Mouse (Mus musculus): ENCODE results near the gene Robo2. TPM values are rescaled to one million over a fixed set of nuclear protein-coding genes. Genes with fewer than 3 reads are reported as not detected.

Gene Robo2
- polyA plus RNA-seq, 1 experiment from 2014 or later, result 31.1 TPM

DNA sequence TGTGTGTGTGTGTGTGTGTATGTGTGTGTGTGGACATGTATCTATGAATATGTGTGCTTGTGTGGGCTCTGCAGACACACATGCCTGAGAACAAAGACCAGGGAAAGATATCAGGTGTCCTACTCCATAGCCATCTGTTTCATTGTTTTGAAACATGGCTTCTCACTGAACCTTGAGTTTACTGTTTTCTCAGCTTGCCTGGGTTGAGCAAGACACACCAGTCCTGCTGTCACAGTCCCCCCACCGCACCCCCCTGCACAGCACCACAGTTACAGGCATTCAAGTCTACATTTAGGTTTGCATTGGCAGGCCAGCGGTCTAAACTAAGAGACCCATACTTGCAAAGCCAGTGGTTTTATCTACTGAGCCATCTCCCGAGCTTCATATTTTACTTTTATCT lies 239.0 kb downstream of the Robo2 start:
- no peaks in the 10 kb centered on the region for H3K27me3 ChIP-seq (ENCODE audit: control insufficient read depth, insufficient read depth, low read length)
- 82% methylated on average over 3 of the region's 3 CpGs for WGBS
- H3K4me3 ChIP-seq (ENCODE audit: low read depth, low read length), result no peak overlapping the region
- no peak overlapping the region for H3K27ac ChIP-seq (replicated peaks; ENCODE audit: low read depth, low read length)
- H3K4me1 ChIP-seq (ENCODE audit: control insufficient read depth, insufficient read depth, low read length), result no peaks in the 10 kb centered on the region
- DNase-seq (ENCODE audit: low spot score) (peak; percentile 30), ATAC-seq (replicated peaks; ENCODE audit: insufficient number of reproducible peaks, low FRiP score, low TSS enrichment, low read depth) (no peak; the same call in 1 of the 2 replicates)
- H3K9ac ChIP-seq (replicated peaks; ENCODE audit: low read length), result no peak overlapping the region
- H3K4me2 ChIP-seq (ENCODE audit: low read depth, low read length), result no peak overlapping the region
- H3K9me3 ChIP-seq (replicated peaks; ENCODE audit: control insufficient read depth, low read length), result no peaks in the 10 kb centered on the region
- no peaks in the 10 kb centered on the region for H3K36me3 ChIP-seq (replicated peaks; ENCODE audit: control insufficient read depth, insufficient read depth, low read depth, low read length)

GRCm38 (mm10) chr16:74169642-74170041 lies 242.0 kb downstream of the Robo2 start:
- H3K9me3 ChIP-seq (replicated peaks; ENCODE audit: control insufficient read depth, low read length), result no peaks in the 10 kb centered on the region
- no peak overlapping the region for H3K9ac ChIP-seq (replicated peaks; ENCODE audit: low read length)
- H3K27me3 ChIP-seq (ENCODE audit: control insufficient read depth, insufficient read depth, low read length), result no peaks in the 10 kb centered on the region
- DNase-seq (ENCODE audit: low spot score) (no peak), ATAC-seq (replicated peaks; ENCODE audit: insufficient number of reproducible peaks, low FRiP score, low TSS enrichment, low read depth) (no peak)
- no peak overlapping the region for H3K4me3 ChIP-seq (ENCODE audit: low read depth, low read length)
- no peak overlapping the region for H3K4me2 ChIP-seq (ENCODE audit: low read depth, low read length)
- H3K36me3 ChIP-seq (replicated peaks; ENCODE audit: control insufficient read depth, insufficient read depth, low read depth, low read length), result no peaks in the 10 kb centered on the region
- no peaks in the 10 kb centered on the region for H3K4me1 ChIP-seq (ENCODE audit: control insufficient read depth, insufficient read depth, low read length)
- WGBS, result 92% methylated on average over 4 of the region's 4 CpGs
- no peak overlapping the region for H3K27ac ChIP-seq (replicated peaks; ENCODE audit: low read depth, low read length)

GRCm38 (mm10) chr16:74169121-74169520 lies 242.5 kb downstream of the Robo2 start:
- H3K4me1 ChIP-seq (ENCODE audit: control insufficient read depth, insufficient read depth, low read length), result no peaks in the 10 kb centered on the region
- 85% methylated on average over 7 of the region's 7 CpGs for WGBS
- no peaks in the 10 kb centered on the region for H3K36me3 ChIP-seq (replicated peaks; ENCODE audit: control insufficient read depth, insufficient read depth, low read depth, low read length)
- no peaks in the 10 kb centered on the region for H3K9me3 ChIP-seq (replicated peaks; ENCODE audit: control insufficient read depth, low read length)
- H3K4me2 ChIP-seq (ENCODE audit: low read depth, low read length), result no peak overlapping the region
- ATAC-seq (replicated peaks; ENCODE audit: insufficient number of reproducible peaks, low FRiP score, low TSS enrichment, low read depth) (no peak), DNase-seq (ENCODE audit: low spot score) (no peak)
- no peaks in the 10 kb centered on the region for H3K27me3 ChIP-seq (ENCODE audit: control insufficient read depth, insufficient read depth, low read length)
- H3K27ac ChIP-seq (replicated peaks; ENCODE audit: low read depth, low read length), result no peak overlapping the region
- H3K9ac ChIP-seq (replicated peaks; ENCODE audit: low read length), result no peak overlapping the region
- H3K4me3 ChIP-seq (ENCODE audit: low read depth, low read length), result no peak overlapping the region

DNA sequence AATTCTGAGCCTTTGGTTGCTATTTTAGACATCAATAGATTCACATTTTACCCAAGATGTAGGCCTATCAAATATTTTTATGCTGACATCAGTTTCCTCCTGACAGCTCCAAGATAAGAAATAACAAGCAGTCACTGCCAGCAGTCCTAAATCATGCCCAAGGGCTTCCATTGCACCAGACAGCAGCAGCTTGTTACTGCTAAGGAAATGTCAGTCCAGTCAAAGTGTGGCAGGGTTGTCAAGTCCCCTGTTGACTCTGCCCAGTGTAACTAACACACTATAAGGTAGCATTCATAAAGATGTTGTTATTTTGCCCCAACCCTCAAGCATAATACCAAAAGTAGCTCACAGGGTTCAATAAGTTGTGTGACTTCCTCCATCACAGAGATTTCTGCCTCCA lies 243.8 kb downstream of the Robo2 start:
- Histone ChIP-seq H3K27ac (replicated peaks; ENCODE audit: low read depth, low read length) (no peak overlapping the region), H3K4me3 (ENCODE audit: low read depth, low read length) (no peak overlapping the region), H3K36me3 (replicated peaks; ENCODE audit: control insufficient read depth, insufficient read depth, low read depth, low read length) (no peaks in the 10 kb centered on the region), H3K4me2 (ENCODE audit: low read depth, low read length) (no peak overlapping the region), H3K9ac (replicated peaks; ENCODE audit: low read length) (no peak overlapping the region), H3K27me3 (ENCODE audit: control insufficient read depth, insufficient read depth, low read length) (no peaks in the 10 kb centered on the region), H3K4me1 (ENCODE audit: control insufficient read depth, insufficient read depth, low read length) (no peaks in the 10 kb centered on the region), H3K9me3 (replicated peaks; ENCODE audit: control insufficient read depth, low read length) (no peaks in the 10 kb centered on the region)
- ATAC-seq (replicated peaks; ENCODE audit: insufficient number of reproducible peaks, low FRiP score, low TSS enrichment, low read depth) (no peak), DNase-seq (ENCODE audit: low spot score) (no peak)

- no peak overlapping the region for H3K9ac ChIP-seq (replicated peaks; ENCODE audit: low read length)
- no peaks in the 10 kb centered on the region for H3K9me3 ChIP-seq (replicated peaks; ENCODE audit: control insufficient read depth, low read length)
- H3K27me3 ChIP-seq (ENCODE audit: control insufficient read depth, insufficient read depth, low read length), result no peaks in the 10 kb centered on the region
- WGBS, result 72% methylated on average over 4 of the region's 4 CpGs
- DNase-seq (ENCODE audit: low spot score) (no peak), ATAC-seq (replicated peaks; ENCODE audit: insufficient number of reproducible peaks, low FRiP score, low TSS enrichment, low read depth) (no peak)
- no peaks in the 10 kb centered on the region for H3K36me3 ChIP-seq (replicated peaks; ENCODE audit: control insufficient read depth, insufficient read depth, low read depth, low read length)
- H3K4me3 ChIP-seq (ENCODE audit: low read depth, low read length), result no peak overlapping the region
- no peak overlapping the region for H3K4me2 ChIP-seq (ENCODE audit: low read depth, low read length)
- H3K27ac ChIP-seq (replicated peaks; ENCODE audit: low read depth, low read length), result no peak overlapping the region
- no peaks in the 10 kb centered on the region for H3K4me1 ChIP-seq (ENCODE audit: control insufficient read depth, insufficient read depth, low read length)
These were observed 249.6 kb downstream of the Robo2 start for GRCm38 (mm10) chr16:74162041-74162440.

DNA sequence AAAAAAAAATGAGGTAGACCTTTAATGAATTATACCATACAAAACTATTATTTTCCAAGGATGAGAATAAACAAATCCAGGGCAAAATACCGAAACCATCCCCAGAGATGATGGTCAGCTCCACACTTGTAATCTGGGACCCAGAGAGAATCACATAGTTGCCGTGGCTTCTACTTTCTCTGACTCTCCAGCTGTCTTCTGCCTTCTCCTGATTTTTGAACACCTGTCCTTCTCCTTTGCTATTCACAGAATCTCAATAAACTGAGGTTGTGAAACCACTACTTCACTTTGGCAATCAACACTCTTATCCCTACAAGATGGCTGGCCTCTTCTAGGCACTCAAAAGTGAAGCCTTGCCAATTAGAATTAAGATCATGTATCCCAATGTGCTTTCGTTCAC lies 252.4 kb downstream of the Robo2 start:
- WGBS, result 90% methylated on average over 3 of the region's 3 CpGs
- Histone ChIP-seq H3K27ac (replicated peaks; ENCODE audit: low read depth, low read length) (no peak overlapping the region), H3K4me3 (ENCODE audit: low read depth, low read length) (no peak overlapping the region), H3K9me3 (replicated peaks; ENCODE audit: control insufficient read depth, low read length) (no peaks in the 10 kb centered on the region), H3K27me3 (ENCODE audit: control insufficient read depth, insufficient read depth, low read length) (no peaks in the 10 kb centered on the region), H3K36me3 (replicated peaks; ENCODE audit: control insufficient read depth, insufficient read depth, low read depth, low read length) (no peaks in the 10 kb centered on the region), H3K4me2 (ENCODE audit: low read depth, low read length) (no peak overlapping the region), H3K4me1 (ENCODE audit: control insufficient read depth, insufficient read depth, low read length) (no peaks in the 10 kb centered on the region), H3K9ac (replicated peaks; ENCODE audit: low read length) (no peak overlapping the region)
- no peak for ATAC-seq (replicated peaks; ENCODE audit: insufficient number of reproducible peaks, low FRiP score, low TSS enrichment, low read depth)
- DNase-seq (ENCODE audit: low spot score), result no peak

GRCm38 (mm10) chr16:74136181-74136580 lies 275.4 kb downstream of the Robo2 start:
- H3K27me3 ChIP-seq (ENCODE audit: control insufficient read depth, insufficient read depth, low read length), result no peaks in the 10 kb centered on the region
- 88% methylated on average over 1 of the region's 1 CpGs for WGBS
- no peak for ATAC-seq (replicated peaks; ENCODE audit: insufficient number of reproducible peaks, low FRiP score, low TSS enrichment, low read depth)
- no peak overlapping the region for H3K27ac ChIP-seq (replicated peaks; ENCODE audit: low read depth, low read length)
- no peaks in the 10 kb centered on the region for H3K9me3 ChIP-seq (replicated peaks; ENCODE audit: control insufficient read depth, low read length)
- H3K4me1 ChIP-seq (ENCODE audit: control insufficient read depth, insufficient read depth, low read length), result no peaks in the 10 kb centered on the region
- H3K36me3 ChIP-seq (replicated peaks; ENCODE audit: control insufficient read depth, insufficient read depth, low read depth, low read length), result no peaks in the 10 kb centered on the region
- H3K4me2 ChIP-seq (ENCODE audit: low read depth, low read length), result no peak overlapping the region
- H3K9ac ChIP-seq (replicated peaks; ENCODE audit: low read length), result no peak overlapping the region
- DNase-seq (ENCODE audit: low spot score), result no peak
- no peak overlapping the region for H3K4me3 ChIP-seq (ENCODE audit: low read depth, low read length)

GRCm38 (mm10) chr16:74132833-74133232 lies 278.8 kb downstream of the Robo2 start:
- H3K9ac ChIP-seq (replicated peaks; ENCODE audit: low read length), result no peak overlapping the region
- H3K4me1 ChIP-seq (ENCODE audit: control insufficient read depth, insufficient read depth, low read length), result no peaks in the 10 kb centered on the region
- 92% methylated on average over 6 of the region's 6 CpGs for WGBS
- H3K27me3 ChIP-seq (ENCODE audit: control insufficient read depth, insufficient read depth, low read length), result no peaks in the 10 kb centered on the region
- H3K27ac ChIP-seq (replicated peaks; ENCODE audit: low read depth, low read length), result no peak overlapping the region
- no peaks in the 10 kb centered on the region for H3K36me3 ChIP-seq (replicated peaks; ENCODE audit: control insufficient read depth, insufficient read depth, low read depth, low read length)
- ATAC-seq (replicated peaks; ENCODE audit: insufficient number of reproducible peaks, low FRiP score, low TSS enrichment, low read depth) (no peak), DNase-seq (ENCODE audit: low spot score) (no peak)
- H3K4me3 ChIP-seq (ENCODE audit: low read depth, low read length), result no peak overlapping the region
- no peak overlapping the region for H3K4me2 ChIP-seq (ENCODE audit: low read depth, low read length)
- no peaks in the 10 kb centered on the region for H3K9me3 ChIP-seq (replicated peaks; ENCODE audit: control insufficient read depth, low read length)
